Mouse (Mus musculus) cortical plate, adult 2 months (tissue): ENCODE data around the gene Lingo1. TPM values are rescaled to one million over a fixed set of nuclear protein-coding genes. Genes with fewer than 3 reads are reported as not detected.

Source experiments
- H3K27ac ChIP-seq: fragments of 200-500 bp; 2 replicates; pipeline ENCODE4 v1.5.1; 2012; ENCODE audit warnings: low read length, control low read depth, inconsistent platforms; ENCODE audit not compliant: insufficient read depth
- H3K4me1 ChIP-seq: fragments of 200-500 bp; 2 replicates; pipeline ENCODE4 v1.6.1; 2011; ENCODE audit warnings: low read length; ENCODE audit not compliant: control insufficient read depth, insufficient read depth
- H3K4me3 ChIP-seq: fragments of 200-500 bp; 2 replicates; pipeline ENCODE4 v1.5.1; 2011; ENCODE audit warnings: mild to moderate bottlenecking, low read length, control low read depth; ENCODE audit not compliant: insufficient read depth
- CTCF ChIP-seq: fragments of 200-500 bp; IDR thresholded peaks from 2 replicates; pipeline ENCODE4 v1.5.1; 2011; ENCODE audit warnings: mild to moderate bottlenecking, control low read depth, low read length; ENCODE audit not compliant: insufficient read depth; ENCODE audit errors: extremely low read depth
- POLR2A ChIP-seq: fragments of 200-500 bp; IDR thresholded peaks from 2 replicates; pipeline ENCODE4 v1.6.1; 2011; ENCODE audit warnings: mild to moderate bottlenecking, low read length, control low read depth; ENCODE audit not compliant: insufficient read depth; ENCODE audit errors: extremely low read depth
- polyA plus RNA-seq: library from polyadenylated mRNA; depleted of rRNA; stranded (reverse); fragments of >200 nt; gene quantifications from 2 replicates; pipeline ENCODE4 v1.2.3, GENCODE M21; 2012

Lingo1 gene
- polyA plus RNA-seq, 1 experiment = 476 TPM

- no peak overlapping the region for H3K4me3 ChIP-seq
- peaks cover 4% of the 10 kb centered on the region; the same call in 1 of the 2 replicates for H3K4me1 ChIP-seq
- H3K27ac ChIP-seq = no peak overlapping the region
- TF ChIP-seq POLR2A (no peak), CTCF (no peak)
Observed at GRCm38 (mm10) chr9:56762106-56762562, 34.1 kb downstream of the Lingo1 start.

- no peak overlapping the region for H3K27ac ChIP-seq
- no peak overlapping the region for H3K4me3 ChIP-seq
- TF ChIP-seq POLR2A (no peak), CTCF (no peak)
- H3K4me1 ChIP-seq = no peaks in the 10 kb centered on the region; the same call in 1 of the 2 replicates
Observed at GRCm38 (mm10) chr9:56757791-56758190, 38.5 kb downstream of the Lingo1 start.

GRCm38 (mm10) chr9:56755119-56755518 lies 41.1 kb downstream of the Lingo1 start:
- TF ChIP-seq CTCF (no peak), POLR2A (no peak)
- Histone ChIP-seq H3K4me3 (no peak overlapping the region), H3K27ac (no peak overlapping the region), H3K4me1 (no peaks in the 10 kb centered on the region; the same call in 1 of the 2 replicates)

- TF ChIP-seq CTCF (no peak), POLR2A (no peak)
- H3K4me1 ChIP-seq = no peaks in the 10 kb centered on the region; the same call in 1 of the 2 replicates
- no peak overlapping the region for H3K4me3 ChIP-seq
- no peak overlapping the region for H3K27ac ChIP-seq
Observed at GRCm38 (mm10) chr9:56753386-56753785, 42.9 kb downstream of the Lingo1 start.

- Histone ChIP-seq H3K4me3 (no peak overlapping the region), H3K4me1 (peaks cover 4% of the 10 kb centered on the region; the same call in 1 of the 2 replicates), H3K27ac (peak overlapping the region; percentile 58; the same call in 1 of the 2 replicates)
- TF ChIP-seq CTCF (no peak), POLR2A (no peak)
Observed at GRCm38 (mm10) chr9:56748056-56748455, 48.2 kb downstream of the Lingo1 start.

- peaks cover 4% of the 10 kb centered on the region; the same call in 1 of the 2 replicates for H3K4me1 ChIP-seq
- no peak overlapping the region for H3K27ac ChIP-seq
- no peak overlapping the region for H3K4me3 ChIP-seq
- TF ChIP-seq POLR2A (no peak), CTCF (no peak)
Observed at GRCm38 (mm10) chr9:56746926-56747294, 49.4 kb downstream of the Lingo1 start.

- no peak overlapping the region for H3K4me3 ChIP-seq
- H3K4me1 ChIP-seq = peaks cover 4% of the 10 kb centered on the region; the same call in 1 of the 2 replicates
- TF ChIP-seq CTCF (no peak), POLR2A (no peak)
- H3K27ac ChIP-seq = no peak overlapping the region
Observed at GRCm38 (mm10) chr9:56746195-56746925, 49.9 kb downstream of the Lingo1 start.

- H3K27ac ChIP-seq = no peak overlapping the region
- no peak overlapping the region for H3K4me3 ChIP-seq
- H3K4me1 ChIP-seq = peaks cover 8% of the 10 kb centered on the region
- TF ChIP-seq CTCF (no peak), POLR2A (no peak)
Observed at GRCm38 (mm10) chr9:56744369-56744768, 51.9 kb downstream of the Lingo1 start.

- TF ChIP-seq POLR2A (no peak), CTCF (peak; percentile 48)
- peaks cover 16% of the 10 kb centered on the region for H3K4me1 ChIP-seq
- H3K4me3 ChIP-seq = no peak overlapping the region
- H3K27ac ChIP-seq = no peak overlapping the region
Observed at GRCm38 (mm10) chr9:56739181-56739737, 57.0 kb downstream of the Lingo1 start.
